In genomic region chr16:13476653-13477052, GRCm38 (mm10) we compare ENCODE assay signal across 24 mouse cellular contexts.
DNase-seq lines count a peak whose midpoint lies in the region; ATAC-seq and TF ChIP-seq lines count a peak whose summit lies in the region.
"Had no signal": no experiment of that assay in that cellular context is flagged by ENCODE, and none has a peak within 500 bp of the region (broad histone marks: within the 10 kb centered on the region; RNA-seq: fewer than 3 reads in every experiment).

No protein-coding gene starts in this region.

- no peak for TF ChIP-seq CTCF in liver, adult 2 months (IDR thresholded peaks at IDR 0.05; ENCODE audit: low read depth, low read length)

- H3K79me2 ChIP-seq in liver, adult 2 months (ENCODE audit: control insufficient read depth, insufficient read depth, low read length): no peaks in the 10 kb centered on the region

- no peak for TF ChIP-seq POLR2A in liver, adult 2 months (IDR thresholded peaks at IDR 0.05; ENCODE audit: extremely low read depth, insufficient read depth, low read length)

- H3K27me3 ChIP-seq in liver, adult 2 months (ENCODE audit: control insufficient read depth, insufficient read depth, low read length): peaks cover 5% of the 10 kb centered on the region; the same call in 1 of the 2 replicates
- H3K27me3 ChIP-seq in liver, embryonic 11.5 days (replicated peaks; ENCODE audit: control insufficient read depth, insufficient read depth, low read length): no peaks in the 10 kb centered on the region
- H3K27me3 ChIP-seq: embryonic facial prominence, embryonic 13.5 days; forebrain, embryonic 13.5 days; heart, embryonic 15.5 days; hindbrain, embryonic 13.5 days had no signal

- no peak overlapping the region for H3K4me2 ChIP-seq in liver, embryonic 11.5 days
- H3K4me2 ChIP-seq: embryonic facial prominence, embryonic 13.5 days; forebrain, embryonic 13.5 days; heart, embryonic 11.5 days; heart, embryonic 15.5 days; hindbrain, embryonic 13.5 days had no signal

- peaks cover 5% of the 10 kb centered on the region for H3K4me1 ChIP-seq in liver, adult 2 months (ENCODE audit: control insufficient read depth, insufficient read depth, low read length)
- no peaks in the 10 kb centered on the region for H3K4me1 ChIP-seq in liver, embryonic 11.5 days (replicated peaks; ENCODE audit: control insufficient read depth, insufficient read depth, low read length)
- H3K4me1 ChIP-seq: embryonic facial prominence, embryonic 13.5 days; forebrain, embryonic 13.5 days; heart, embryonic 15.5 days; hindbrain, embryonic 13.5 days had no signal

- no peaks in the 10 kb centered on the region for H3K36me3 ChIP-seq in liver, adult 2 months (ENCODE audit: control insufficient read depth, insufficient read depth, low read length)
- no peaks in the 10 kb centered on the region for H3K36me3 ChIP-seq in liver, embryonic 11.5 days (ENCODE audit: control insufficient read depth, insufficient read depth, low read length)
- H3K36me3 ChIP-seq: embryonic facial prominence, embryonic 13.5 days; G1E; heart, embryonic 15.5 days; hindbrain, embryonic 13.5 days had no signal

- H3K9me3 ChIP-seq in liver, embryonic 11.5 days (ENCODE audit: control insufficient read depth, low read length): no peaks in the 10 kb centered on the region
- H3K9me3 ChIP-seq: embryonic facial prominence, embryonic 13.5 days; forebrain, embryonic 13.5 days; G1E; heart, embryonic 15.5 days; hindbrain, embryonic 13.5 days had no signal

- WGBS in liver, adult 2 months: 57% methylated on average over 3 of the region's 3 CpGs
- 78% methylated on average over 3 of the region's 3 CpGs for WGBS in liver, embryonic 11.5 days

- ATAC-seq in liver, embryonic 11.5 days (replicated peaks; ENCODE audit: low FRiP score): no peak
- ATAC-seq: CD4-positive, CD25-positive, alpha-beta regulatory T cell, adult 4 months; forebrain, embryonic 13.5 days; forebrain, postnatal 0 days; hindbrain, postnatal 0 days had no signal

- H3K9ac ChIP-seq in liver, adult 2 months (ENCODE audit: low read depth, low read length): no peak overlapping the region
- H3K9ac ChIP-seq in liver, embryonic 11.5 days (ENCODE audit: low read depth, low read length): no peak overlapping the region
- H3K9ac ChIP-seq: embryonic facial prominence, embryonic 13.5 days; forebrain, embryonic 13.5 days; forebrain, postnatal 0 days; heart, embryonic 15.5 days; hindbrain, embryonic 13.5 days had no signal

- DNase-seq in liver, adult 2 months (ENCODE audit: extremely low read depth, low read depth, low spot score): peak; percentile 13
- DNase-seq in liver, embryonic 11.5 days (ENCODE audit: low spot score): no peak
- DNase-seq in 416B (ENCODE audit: low read depth) (peak; percentile 6), adipocyte (ENCODE audit: low spot score) (peak; percentile 45)
- DNase-seq in fat pad, adult 2 months (ENCODE audit: extremely low read depth, low read depth, low spot score): peak; percentile 74
- DNase-seq in frontal cortex, postnatal 25 days (ENCODE audit: low spot score in 2 of 2): no peak
- no peak for DNase-seq in cerebellum, adult 11-12 months
- DNase-seq: B cell, adult 2 months; cerebellum, adult 18-20 months; cerebellum, adult 9-11 months; cerebellum, postnatal 36 days; forebrain, postnatal 0 days; gastrocnemius, postnatal 36 days; heart, adult 2 months; heart, postnatal 14 days; kidney, adult 11 months had no signal

- H3K27ac ChIP-seq in liver, adult 2 months (replicated peaks; ENCODE audit: insufficient read depth, low read depth, low read length): no peak overlapping the region
- no peak overlapping the region for H3K27ac ChIP-seq in liver, embryonic 11.5 days (ENCODE audit: low read depth, low read length)
- H3K27ac ChIP-seq: embryonic facial prominence, embryonic 13.5 days; forebrain, embryonic 13.5 days; heart, adult 2 months; heart, embryonic 15.5 days; hindbrain, embryonic 13.5 days; hindbrain, postnatal 0 days had no signal

- H3K4me3 ChIP-seq in liver, adult 2 months (ENCODE audit: insufficient read depth, low read depth, low read length): no peak overlapping the region
- H3K4me3 ChIP-seq in liver, embryonic 11.5 days (ENCODE audit: low read depth, low read length): no peak overlapping the region
- H3K4me3 ChIP-seq: embryonic facial prominence, embryonic 13.5 days; forebrain, embryonic 13.5 days; heart, adult 2 months; heart, embryonic 15.5 days; hindbrain, embryonic 13.5 days had no signal

Comparison
In these comparisons a context has a peak if more than half of its experiments do, and no peak if none do; other contexts are left out.
1. DNase-seq: peak in liver, adult 2 months (single experiment), 416B (single experiment), adipocyte (single experiment) and fat pad, adult 2 months (single experiment); none in liver, embryonic 11.5 days (single experiment), frontal cortex, postnatal 25 days (0 of 2) and cerebellum, adult 11-12 months (single experiment).